Mouse (Mus musculus) heart, postnatal 4 days (tissue): ENCODE data around the gene Nxnl1. TPM values are rescaled to one million over a fixed set of nuclear protein-coding genes. Genes with fewer than 3 reads are reported as not detected.
A peak's percentile ranks its signal among the peaks of the same experiment; 100 is the strongest.

Experiments
- DNase-seq: peaks from one replicate; pipeline ENCODE4 v3.0.0; 2021
- total RNA-seq, 2 experiments: library from RNA; stranded (reverse); gene quantifications; 2 replicates each; pipeline ENCODE4 v1.2.3; 2021

Gene Nxnl1
- not detected for total RNA-seq

DNA sequence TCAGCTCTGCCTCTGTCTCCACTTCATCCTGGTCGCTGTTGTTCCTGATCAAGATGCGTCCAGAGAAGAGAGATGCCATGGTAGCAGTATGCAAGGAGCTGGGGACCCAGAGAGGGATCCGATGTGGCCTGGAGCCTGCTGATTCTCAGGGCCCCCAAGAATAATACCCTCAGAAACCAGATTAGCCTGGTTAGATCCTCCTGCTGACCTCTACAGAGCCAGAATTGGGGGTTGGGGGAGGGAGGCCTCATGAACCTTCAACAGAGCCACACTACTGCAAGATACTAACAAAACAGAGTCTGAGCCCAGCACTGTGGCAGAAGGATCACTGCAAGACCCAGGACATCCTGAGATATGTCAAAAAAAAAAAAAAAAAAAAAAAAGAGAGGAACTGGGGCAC lies at the start of gene Nxnl1:
TSS of gene Nxnl1 (minus strand) at position 101 of the 400 bp plus-strand sequence.
- no peak for DNase-seq

GRCm38 (mm10) chr8:71613418-71613817 lies 47.0 kb upstream of the Nxnl1 start:
- no peak for DNase-seq

DNA sequence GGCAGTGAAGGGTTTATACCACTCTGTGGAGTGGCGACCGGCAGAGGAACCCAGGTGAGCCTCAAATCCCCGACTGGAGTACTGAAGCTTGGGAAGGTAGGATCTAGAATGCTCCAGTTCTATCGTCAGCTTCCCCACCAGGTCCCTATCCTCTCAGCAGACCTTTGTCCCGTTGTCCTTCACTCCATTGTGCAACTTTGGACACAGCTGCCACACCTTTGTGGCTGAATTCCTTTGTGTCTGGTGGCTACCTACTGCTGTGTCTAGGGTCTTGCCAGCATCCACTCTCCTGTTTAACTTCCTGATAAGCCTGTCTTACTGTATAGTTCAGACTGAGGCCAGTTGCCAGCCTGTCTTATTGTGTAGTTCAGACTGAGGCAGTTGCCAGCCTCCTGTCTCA lies 45.7 kb upstream of the Nxnl1 start:
- DNase-seq: no peak

DNA sequence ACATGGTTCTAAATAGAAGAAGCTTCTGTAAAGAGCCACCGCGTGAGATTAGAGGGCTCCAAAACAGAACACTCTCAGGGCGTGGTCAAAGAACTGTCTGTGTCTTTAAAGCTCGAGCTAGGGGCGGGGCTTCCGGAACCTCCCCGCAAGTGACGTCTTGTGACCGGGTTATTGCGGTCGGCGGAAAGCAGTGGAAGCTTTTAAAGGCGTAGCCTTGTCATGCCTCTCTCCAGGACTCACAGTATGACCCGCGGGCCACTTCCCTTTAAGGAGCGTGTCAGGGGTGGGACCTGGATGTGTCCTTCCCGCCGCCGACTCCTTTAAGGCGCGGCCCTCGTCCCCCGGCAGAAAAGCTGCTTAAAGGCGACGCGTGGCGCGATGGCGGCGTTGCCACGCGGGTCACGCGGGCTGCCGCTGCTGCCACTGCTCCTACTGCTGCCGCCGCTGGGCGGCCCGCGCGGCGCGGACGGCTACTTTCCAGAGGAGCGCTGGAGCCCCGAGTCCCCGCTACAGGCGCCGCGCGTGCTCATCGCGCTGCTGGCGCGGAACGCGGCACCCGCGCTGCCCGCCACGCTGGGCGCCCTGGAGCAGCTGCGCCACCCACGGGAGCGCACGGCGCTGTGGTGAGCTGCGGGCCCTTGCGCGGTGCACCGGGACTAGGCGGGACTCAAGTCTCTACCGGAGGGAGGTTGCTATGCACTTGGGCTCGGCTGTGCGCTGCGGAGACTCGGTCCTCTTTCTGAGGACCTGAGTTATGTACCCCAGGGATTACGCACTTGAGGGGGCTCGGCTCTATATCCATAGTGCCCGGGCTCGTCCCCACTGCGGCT lies 44.6 kb upstream of the Nxnl1 start, which contains the start of gene Colgalt1:
TSS of gene Colgalt1 (plus strand) at position 177 of the 830 bp plus-strand sequence.
- peak; percentile 96 for DNase-seq

DNA sequence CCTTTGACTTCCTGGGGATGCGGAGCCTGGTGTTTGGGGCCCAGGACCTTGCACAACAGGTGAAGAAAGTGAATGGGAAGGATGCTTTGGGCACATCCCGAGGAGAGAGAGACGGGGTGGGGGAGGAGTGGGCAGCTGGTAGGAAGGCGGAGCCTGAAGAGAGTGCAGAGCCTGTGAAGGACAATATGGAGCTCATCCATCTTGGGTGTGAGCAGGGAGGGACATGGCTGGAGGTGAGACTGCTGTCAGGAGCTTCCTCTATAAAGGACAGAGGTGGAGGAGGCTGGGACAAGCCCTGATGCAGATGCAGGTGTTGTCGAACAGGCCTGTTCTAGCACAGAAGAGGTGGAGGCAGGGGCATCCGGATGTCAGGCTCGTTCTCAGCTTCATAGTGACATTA lies 37.6 kb upstream of the Nxnl1 start:
- DNase-seq: no peak

DNA sequence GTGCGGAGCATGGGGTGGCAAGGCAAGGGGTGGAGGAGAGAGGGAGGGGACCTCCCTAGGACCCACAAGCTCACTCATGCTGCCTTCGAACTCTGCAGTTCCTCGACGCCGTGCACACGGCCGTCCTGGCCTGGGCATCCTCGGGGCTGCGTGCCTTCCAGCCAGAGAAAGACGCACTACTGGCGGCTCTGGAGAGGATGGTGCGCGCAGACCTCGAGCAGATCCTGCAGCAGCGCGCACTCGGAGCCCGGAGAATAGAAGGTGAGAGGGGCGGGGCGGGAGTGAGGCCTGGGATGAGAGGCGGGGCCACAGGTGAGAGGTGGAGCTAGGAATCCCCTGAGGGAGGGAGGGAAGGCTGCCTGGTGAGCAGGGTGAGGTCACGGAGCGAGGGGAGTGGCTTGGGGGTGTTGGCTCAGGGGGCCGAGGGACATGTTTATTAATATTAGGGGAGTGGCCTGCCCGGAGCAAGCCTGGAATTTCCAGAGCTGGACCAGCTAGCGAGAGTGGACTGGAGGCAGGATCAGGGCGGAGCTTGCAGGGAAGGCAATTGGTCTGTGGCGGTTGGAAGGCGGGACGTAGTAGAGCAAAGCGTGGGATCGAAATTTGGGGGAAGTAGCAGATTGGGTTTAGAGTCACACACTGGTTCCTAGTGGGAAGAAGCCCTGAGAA lies 36.4 kb upstream of the Nxnl1 start:
- DNase-seq: peak; percentile 73

DNA sequence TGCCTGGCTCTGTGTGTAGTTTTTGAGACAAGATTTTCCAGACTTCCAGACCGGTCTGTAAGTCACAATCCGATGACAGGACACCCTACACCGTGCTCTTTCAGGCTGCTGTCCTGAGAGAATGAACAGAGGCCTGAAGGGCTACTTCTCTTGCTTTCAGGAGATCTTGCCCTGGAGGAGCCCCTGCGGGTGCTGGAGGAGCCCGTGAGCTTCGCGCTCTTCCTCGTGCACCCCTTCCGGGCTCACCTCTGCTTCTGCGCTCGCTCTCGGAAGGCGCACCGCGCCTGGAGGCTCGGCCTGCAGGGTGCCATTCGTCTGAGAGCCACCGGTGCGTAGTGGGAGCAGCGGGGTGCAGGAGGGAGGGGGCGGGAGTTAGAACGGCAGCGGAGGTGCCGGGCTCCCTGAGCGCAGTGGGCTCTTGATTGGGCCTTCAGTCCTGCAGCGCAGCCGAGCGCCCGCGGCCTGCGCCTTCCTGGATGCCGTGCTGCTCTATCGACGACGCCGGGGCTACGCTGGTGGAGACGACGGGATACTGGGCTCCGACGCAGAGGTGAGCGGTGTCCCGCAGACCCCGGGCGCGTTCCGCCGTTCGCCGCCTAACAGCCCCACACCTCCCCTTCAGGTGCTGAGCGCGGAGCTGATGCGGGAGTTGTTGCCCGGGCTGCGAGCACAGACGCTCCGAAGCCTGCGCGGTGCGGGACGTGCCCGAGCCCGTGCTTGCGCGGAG lies 35.7 kb upstream of the Nxnl1 start:
- DNase-seq: no peak

GRCm38 (mm10) chr8:71598841-71599240 lies 32.4 kb upstream of the Nxnl1 start:
- DNase-seq: no peak

- no peak for DNase-seq
These were observed 32.0 kb upstream of the Nxnl1 start for GRCm38 (mm10) chr8:71598375-71598774.

DNA sequence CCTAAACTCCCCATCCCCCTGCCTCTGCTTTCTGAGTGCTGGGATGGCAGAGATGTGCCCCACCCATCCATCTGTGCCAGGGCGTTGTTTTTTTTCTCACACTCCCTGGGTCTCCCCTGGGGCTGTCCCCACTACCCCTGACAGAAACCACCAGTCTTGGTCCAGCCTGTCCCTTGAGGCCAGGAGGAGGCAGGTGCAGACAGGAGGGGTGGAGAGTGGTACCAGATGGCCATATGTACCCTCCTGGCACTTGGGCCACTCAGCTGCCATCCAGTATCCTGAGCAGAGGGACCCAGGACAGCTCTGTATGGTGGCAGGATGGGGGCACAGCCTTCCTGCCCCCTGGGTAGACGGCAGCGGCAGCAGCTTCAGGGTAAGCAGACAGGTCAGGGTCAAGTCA lies 31.1 kb upstream of the Nxnl1 start, which contains the start of gene Fam129c:
TSS of gene Fam129c (plus strand) at position 198 of the 400 bp plus-strand sequence.
- DNase-seq: no peak

- no peak for DNase-seq
These were observed 30.4 kb upstream of the Nxnl1 start for GRCm38 (mm10) chr8:71596798-71597197.

- DNase-seq: no peak
These were observed 30.0 kb upstream of the Nxnl1 start for GRCm38 (mm10) chr8:71596384-71596783.

GRCm38 (mm10) chr8:71595862-71596261 lies 29.5 kb upstream of the Nxnl1 start:
- DNase-seq: peak; percentile 95

- DNase-seq: no peak
These were observed 27.9 kb upstream of the Nxnl1 start for GRCm38 (mm10) chr8:71594324-71594722.

DNA sequence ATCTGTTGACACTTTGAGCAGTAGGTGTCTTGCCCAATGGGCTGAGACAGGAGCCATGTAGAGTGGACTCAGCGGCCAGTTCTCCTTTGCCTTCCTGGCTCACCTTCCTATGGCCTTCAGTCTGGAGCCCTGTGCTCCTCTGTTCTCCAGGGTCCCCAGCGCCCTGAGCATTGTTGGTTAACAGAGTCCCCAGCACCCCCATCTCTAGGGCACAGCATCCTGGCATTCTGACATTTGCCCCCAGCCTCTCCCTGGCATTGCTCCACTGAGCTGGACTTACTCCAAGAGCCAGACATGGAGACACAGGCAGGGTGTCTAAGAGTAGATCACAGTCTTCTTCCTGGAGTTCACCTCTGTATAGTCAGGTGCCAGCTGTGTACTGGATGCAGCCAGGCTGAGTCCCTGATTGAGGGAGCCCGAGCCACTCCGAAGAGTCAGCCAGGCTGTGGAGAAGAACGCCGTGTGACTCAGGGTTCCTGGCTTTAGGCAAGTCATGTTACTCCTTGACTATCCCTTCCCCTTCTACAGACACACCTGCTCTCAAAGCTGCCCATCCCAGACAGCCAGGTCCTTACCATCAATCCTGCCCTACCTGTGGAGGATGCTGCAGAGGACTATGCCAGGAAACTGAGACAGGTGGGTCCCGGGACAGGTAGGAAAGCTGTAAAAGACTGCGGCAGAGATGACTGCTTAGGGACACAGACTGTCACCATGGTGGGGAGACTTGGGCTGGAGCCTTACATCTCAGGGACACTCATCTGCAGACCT lies 27.3 kb upstream of the Nxnl1 start:
- DNase-seq: no peak

DNA sequence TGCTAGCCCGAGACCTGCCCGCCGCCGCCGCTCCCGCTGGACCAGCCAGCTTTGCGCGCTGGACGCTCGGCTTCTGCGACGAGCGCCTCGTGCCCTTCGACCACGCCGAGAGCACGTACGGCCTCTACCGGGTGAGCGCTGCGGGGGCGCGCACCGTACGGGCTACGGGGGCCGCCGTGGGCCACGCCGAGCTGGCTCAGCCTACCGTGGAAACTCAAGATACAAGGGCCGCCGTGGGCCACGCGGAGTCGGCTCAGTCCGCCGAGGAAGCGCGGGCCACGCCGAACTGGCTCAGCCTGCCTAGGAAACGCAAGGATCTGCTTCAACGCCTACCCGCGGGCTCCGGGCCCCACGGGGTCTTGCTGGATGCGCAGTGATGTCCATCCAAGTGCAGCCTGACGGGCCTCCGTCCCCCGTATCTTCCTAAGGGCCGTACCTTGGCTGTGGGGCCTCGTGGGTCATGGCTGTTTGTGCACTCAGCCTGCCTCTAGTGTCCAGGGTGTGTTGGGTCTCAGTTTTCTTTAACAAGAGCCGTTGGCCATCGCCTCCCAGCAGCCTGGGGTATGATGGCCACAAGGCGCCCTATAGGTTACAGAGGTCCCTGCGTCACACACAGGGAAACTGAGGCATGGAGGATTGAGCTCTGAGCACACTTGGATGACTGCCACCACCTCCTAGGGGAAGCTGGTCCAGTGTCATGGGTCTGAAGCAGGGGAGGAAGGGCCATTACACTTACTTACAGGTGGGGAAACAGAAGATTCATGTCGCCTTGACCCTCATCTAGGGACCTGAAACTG lies 26.2 kb upstream of the Nxnl1 start:
- DNase-seq: peak; percentile 77

GRCm38 (mm10) chr8:71591471-71592373 lies 25.3 kb upstream of the Nxnl1 start, which contains the start of gene Pgls:
Pgls (plus strand) TSS chr8:71592176.
- peak; percentile 95 for DNase-seq

DNA sequence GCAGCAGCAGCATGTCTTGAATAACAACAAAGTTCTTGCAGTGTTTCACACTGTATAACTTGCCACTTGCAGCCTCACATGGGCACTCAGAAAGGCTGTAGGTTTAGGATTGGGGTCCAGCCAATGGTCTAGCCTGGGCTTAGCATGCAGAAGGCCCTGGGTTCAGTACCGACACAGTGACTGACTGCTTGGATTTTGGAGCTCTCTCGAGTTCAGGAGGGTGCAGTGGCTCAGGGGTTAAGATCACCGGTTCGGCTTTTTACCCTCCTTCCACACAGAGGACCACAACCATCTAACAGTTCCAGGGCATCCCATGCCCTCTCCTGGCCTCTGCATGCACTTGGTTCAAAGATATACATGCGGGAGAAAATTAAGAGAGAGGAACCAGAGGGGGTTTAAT lies 24.6 kb upstream of the Nxnl1 start:
- no peak for DNase-seq

DNA sequence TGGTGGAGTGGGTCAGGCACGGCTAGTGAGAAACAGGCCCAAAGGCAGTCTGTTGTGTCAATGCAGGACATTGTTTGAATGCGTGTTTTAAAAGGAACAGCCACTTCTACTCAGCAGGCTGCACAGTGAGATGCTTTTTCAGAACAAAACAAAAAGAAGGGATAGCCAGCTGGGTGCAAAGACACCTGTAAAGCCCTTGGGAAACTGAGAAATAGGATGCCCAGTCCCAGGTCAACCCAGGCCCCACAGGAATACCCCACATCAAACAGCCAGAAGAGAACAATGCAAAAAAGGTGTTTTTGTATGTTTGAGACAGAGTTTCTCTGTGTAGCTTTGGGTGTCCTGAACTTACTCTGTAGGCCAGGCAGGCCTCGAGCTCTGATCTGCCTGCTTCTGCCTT lies 22.4 kb upstream of the Nxnl1 start:
- no peak for DNase-seq

GRCm38 (mm10) chr8:71586891-71587290 lies 20.5 kb upstream of the Nxnl1 start:
- peak; percentile 67 for DNase-seq
